Mouse (Mus musculus) spleen, adult 2 months (tissue): ENCODE data around the gene Gse1.

Experiments
- CTCF ChIP-seq: fragments of 200-500 bp; IDR thresholded peaks from 2 replicates; pipeline ENCODE4 v1.5.1; 2011; ENCODE audit warnings: mild to moderate bottlenecking, inconsistent platforms; ENCODE audit not compliant: insufficient read depth, insufficient read length, insufficient replicate concordance; ENCODE audit errors: extremely low read depth
- POLR2A ChIP-seq: fragments of 200-500 bp; IDR thresholded peaks from 2 replicates; pipeline ENCODE4 v1.6.1; 2011; ENCODE audit warnings: low read depth, low read length, inconsistent platforms

- TF ChIP-seq CTCF (no peak), POLR2A (no peak)
These were observed 36.7 kb downstream of the Gse1 start for GRCm38 (mm10) chr8:120264944-120265453.
